Mouse (Mus musculus) activated CD4-positive, CD25-positive, alpha-beta regulatory T cell, adult 4 months (primary cell): ENCODE measurements around the gene Msi2. TPM values are rescaled to one million over a fixed set of nuclear protein-coding genes. Genes with fewer than 3 reads are reported as not detected.
A peak's percentile ranks its signal among the peaks of the same experiment; 100 is the strongest.

ENCODE experiments used
- ATAC-seq: one replicate; pipeline ENCODE4 v1.8.0; 2017
- polyA plus RNA-seq, 2 experiments: library from polyadenylated mRNA; unstranded; fragments of 100-300 nt; shearing (Covaris generic); gene quantifications; one replicate each; pipeline ENCODE4 v1.2.1; 2017

Gene Msi2
- polyA plus RNA-seq, 2 experiments from 2014 or later, result 21.6 to 25.6 TPM

- ATAC-seq, result no peak
Measured at GRCm38 (mm10) chr11:88612141-88612540, 106.2 kb downstream of the Msi2 start.

DNA sequence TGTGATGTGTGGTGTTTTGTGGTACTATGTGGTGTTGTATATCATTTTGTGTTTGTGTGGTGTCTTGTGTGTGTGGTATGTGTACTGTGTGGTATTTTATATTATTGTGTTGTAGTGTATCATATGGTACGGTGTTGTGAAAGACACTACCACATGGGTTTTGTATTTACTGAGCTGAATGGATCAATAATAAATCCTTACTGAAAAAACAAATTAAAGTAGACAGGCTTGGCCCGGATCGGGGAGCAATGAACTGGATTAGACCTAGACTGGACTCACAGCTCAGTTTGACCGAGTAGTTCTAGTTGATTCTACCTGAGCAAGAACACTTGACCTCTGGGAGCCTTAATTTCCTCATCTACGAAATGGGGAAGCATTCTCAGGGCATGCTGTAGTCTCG, 107.5 kb downstream of the Msi2 start:
- no peak for ATAC-seq

DNA sequence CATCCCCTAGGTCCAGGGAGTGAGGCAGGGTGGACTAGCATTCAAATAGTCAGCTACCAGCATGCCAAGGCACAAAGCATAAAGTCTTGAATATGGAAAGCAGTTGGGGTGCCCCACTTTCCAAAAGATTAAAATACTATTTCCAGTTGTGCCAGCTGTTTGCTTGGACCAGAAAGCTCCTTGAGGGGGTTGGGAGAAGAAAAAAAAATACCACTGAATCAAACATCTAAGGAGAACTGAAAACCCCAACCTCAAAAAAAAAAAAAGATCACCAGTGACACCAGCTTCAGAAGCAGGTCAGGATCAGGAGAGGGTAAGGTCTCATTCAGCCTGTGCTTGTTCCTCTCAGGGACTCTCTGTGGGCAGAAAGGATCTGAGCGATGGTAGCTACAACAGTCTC, 108.2 kb downstream of the Msi2 start:
- no peak for ATAC-seq

DNA sequence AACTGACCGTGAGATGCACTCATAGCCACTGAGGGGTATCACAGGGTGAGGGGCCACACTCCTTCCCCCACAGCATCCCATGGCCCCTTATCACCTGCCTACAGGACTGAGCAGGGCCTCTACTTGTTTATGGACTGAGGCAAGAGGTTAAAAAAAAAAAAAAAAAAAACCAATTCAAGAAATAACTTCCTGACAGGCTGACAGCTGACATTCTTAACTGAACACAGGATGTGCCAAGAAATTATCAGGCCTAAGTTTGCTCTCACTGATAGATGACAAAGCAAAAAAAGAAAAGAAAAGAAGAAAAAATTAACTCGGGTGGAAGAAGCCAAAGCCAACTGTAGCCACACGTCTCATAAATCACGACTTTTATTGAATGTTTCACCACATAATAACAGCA, 109.7 kb downstream of the Msi2 start:
- ATAC-seq, result peak; percentile 32

- no peak for ATAC-seq
Measured at GRCm38 (mm10) chr11:88607725-88608383, 110.5 kb downstream of the Msi2 start.

GRCm38 (mm10) chr11:88605771-88606170, 112.5 kb downstream of the Msi2 start:
- no peak for ATAC-seq

- ATAC-seq, result no peak
Measured at GRCm38 (mm10) chr11:88605098-88605525, 113.2 kb downstream of the Msi2 start.

DNA sequence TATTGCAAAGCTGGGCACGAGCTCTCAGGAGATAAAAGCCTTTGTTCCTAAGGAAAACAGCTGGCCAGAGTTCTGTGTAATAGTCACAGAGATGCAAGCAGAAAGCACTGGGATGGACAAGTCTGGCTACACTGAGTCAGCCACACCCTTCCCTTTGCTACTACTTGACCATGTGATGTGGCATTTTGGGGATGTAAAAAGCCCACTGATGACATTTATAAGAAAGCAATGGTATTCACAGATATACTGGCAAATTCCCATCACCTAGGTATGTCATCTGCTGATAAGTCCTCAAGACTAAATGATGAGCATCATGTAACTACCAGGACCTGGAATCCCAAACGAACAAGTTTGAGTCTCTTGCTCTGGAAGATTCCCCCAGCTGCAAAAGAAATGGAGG, 113.7 kb downstream of the Msi2 start:
- no peak for ATAC-seq

GRCm38 (mm10) chr11:88603366-88603765, 114.9 kb downstream of the Msi2 start:
- ATAC-seq, result no peak

DNA sequence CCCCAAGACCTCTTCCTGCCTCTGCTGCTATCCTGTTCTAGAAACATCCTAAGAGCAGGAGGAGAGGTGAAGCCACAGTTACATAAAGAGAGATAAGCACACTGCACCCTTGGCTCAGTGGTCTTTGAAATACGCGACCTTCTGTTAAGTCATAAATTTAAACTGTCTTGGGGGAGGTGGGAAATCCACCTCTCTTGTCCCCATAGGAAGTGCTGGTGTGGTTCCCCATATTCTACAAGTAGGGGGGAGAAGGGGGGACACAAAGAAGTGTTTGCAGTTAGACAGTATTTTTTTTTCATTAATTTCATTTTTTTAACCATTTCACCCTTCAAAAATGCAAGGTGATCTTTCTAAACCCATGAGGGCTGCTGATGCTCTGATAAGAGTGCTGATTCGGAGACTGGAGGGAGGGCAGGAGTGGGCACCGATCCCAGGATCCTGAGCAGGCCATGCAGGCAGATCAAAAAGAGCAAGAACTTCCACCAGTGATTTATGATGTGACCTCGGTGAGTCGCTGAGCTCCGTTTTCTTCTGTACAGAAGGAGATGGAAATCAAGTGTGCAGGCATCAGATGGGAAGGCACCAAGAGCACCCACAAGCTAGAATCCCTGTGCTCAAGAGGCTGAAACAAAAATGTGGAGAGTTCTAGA, 115.7 kb downstream of the Msi2 start:
- no peak for ATAC-seq

DNA sequence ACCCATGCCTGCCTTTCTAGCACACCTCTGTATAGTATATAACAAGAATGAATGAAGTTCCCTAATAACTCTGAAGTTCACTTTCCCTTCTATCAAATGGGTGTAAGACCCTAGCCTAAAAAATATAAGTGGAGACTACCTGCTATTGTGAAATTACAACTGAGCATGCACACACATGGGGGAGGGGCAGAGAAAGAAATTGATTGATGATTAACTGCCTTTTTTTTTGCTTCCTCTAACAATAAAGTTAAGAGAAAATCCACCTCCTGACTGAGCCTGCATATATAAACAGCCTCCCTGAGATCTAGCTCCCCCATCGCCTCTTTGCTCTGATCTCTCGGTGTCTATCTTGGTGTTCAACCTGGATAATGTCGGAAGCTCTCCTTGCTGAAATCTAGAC, 118.1 kb downstream of the Msi2 start:
- ATAC-seq, result no peak

DNA sequence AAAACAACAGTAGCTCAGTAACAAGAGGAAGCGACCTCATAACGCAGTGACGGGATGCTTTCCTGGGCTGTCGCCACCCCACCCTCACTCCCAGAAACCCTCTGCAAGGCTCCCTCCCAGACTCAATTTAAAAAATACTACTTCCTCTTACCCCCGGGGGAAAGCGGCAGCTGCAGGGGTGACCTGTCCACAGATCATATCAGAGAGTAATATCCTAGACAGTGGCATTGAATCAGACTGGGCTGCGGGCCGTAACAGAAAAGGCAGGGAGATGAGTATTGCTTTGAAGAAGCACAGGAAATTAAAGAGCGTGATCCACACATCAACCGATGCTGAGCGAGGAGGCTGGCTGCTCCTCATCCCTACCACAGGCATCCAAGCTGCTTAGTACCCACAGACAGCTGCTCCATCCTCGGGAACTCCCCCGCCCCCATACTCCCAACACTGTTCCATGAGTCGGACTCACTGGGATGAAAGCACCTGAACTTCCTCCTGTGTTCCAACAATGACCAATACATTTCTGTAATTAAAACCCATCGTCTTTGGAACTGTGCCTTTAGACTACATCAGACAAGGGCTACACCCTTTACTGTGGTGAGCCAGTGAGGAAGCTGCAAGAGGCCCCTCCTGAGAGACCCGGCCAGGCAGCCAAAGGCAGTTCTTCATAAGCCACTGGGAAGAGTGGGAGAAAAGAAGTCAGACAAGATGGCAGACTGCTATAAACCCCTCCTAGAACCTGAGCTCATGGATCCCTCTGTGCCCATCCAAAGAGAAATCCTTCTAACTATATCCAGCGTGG, 118.8 kb downstream of the Msi2 start:
- ATAC-seq, result peak; percentile 40

GRCm38 (mm10) chr11:88598848-88599175, 119.5 kb downstream of the Msi2 start:
- peak; percentile 51 for ATAC-seq

DNA sequence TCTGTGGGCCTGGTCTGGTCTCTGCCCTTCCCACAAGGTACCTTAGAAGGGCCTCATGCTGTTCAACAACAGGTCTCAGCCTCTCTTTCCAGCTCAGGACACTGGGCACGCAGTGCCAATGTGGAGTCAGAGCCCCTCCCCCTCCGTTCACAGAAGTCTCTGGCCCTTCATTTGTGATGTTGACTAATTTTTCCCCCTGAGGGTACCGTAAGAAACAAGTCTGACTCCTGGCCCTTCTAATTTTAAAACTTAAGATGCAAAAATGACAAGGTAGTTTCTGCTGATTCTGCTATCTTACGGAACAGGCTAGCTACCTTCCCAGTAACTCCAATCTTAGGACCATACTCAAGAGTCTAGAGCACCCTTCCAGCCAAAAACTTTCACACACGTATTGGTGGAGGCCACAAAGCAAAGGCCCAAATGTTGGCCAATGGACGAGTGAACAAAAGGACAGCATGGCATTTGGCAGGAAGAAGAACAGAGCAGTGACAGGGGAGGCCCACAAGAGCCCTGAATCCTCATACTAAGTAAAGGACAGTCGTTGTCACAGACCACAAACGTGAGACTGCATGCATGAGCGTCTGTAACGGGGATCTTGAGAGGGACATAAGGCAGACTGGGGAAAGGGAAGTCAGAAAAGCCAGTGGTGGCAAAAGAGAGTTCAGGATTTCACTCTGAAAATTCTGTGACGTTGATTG, 120.0 kb downstream of the Msi2 start:
- ATAC-seq, result no peak

- peak; percentile 53 for ATAC-seq
Measured at GRCm38 (mm10) chr11:88595616-88596015, 122.7 kb downstream of the Msi2 start.

DNA sequence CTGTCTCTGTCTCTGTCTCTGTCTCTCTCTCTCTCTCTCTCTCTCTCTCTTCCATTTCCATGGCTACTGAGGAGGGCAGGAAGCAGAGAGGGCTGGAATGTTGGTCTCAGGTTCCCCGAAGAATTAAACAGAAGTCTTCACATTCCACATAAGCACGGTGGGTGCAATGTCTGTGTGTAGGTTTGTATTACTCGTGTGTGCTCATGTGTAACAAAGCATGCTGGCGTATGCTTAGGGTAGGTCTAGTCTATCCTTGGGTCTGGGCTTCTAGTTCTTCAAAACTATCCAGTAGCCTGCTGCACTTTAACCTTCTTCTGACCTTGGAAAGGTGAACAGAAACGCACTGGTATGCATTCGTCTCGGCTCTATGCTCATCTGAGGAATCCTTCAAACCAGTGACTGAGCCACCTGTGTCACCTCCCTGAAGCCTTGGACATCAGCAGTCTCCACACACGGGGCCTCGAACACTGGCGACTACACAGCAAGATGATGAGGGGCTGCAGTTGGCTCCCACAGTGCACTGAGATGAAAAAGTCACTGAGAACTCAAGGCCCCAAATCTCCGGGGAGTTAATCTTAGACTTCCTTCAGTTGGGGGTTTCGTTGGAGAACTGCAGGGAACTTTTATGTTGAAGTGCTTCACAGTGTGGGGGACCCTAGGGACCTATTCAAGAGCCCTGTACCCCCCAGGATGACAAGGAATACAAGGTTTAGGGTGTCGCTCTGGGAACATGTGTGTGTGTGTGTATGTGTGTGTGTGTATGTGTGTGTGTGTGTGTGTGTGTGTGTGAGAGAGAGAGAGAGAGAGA, 123.3 kb downstream of the Msi2 start:
- no peak for ATAC-seq

GRCm38 (mm10) chr11:88594010-88594409, 124.3 kb downstream of the Msi2 start:
- no peak for ATAC-seq

DNA sequence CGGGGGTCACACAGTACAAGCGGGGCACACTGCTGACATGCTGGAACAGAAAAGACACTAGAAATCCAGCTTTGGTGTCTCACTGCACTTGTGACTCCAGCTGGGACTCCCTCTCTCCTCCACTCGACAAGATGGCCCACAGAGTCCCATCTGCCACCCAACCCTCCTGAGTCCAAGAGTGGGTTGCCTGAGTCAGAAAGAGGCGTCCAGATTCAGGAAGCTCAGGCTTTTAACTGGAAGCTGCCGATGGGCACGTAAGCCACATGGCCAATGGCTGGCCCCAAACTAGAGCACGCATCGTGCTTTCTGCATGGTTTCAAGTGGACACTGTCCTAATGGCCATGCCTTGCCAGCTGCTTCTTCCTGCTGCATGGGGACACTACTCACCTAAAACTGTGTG, 126.2 kb downstream of the Msi2 start:
- no peak for ATAC-seq

GRCm38 (mm10) chr11:88590647-88591046, 127.7 kb downstream of the Msi2 start:
- ATAC-seq, result no peak

- no peak for ATAC-seq
Measured at GRCm38 (mm10) chr11:88589641-88590040, 128.7 kb downstream of the Msi2 start.

DNA sequence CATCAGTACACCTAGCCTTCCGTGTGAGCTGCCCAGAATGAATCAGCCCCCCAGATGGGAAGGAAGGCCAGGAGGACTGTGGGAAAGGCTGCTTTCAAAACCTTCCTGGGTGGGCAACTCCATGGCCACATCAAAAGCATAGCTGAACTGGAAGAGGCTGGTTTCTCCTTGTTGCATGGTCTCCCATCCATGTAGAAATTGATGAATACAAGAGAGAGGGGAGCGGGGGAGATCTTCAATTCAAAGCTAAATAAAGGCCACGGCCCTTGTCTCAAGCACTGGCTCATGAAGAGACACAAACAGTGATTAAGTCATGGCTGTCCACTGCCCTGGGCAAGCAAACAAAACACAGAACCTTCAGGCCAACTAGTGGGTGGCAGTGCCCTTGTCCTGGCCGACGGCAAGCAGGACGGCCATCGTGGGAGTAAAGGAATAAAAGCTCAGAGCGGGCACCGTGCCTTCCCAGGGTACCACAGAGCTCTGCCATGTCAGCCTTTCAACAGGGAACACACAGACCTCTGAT, 129.6 kb downstream of the Msi2 start:
- ATAC-seq, result no peak

DNA sequence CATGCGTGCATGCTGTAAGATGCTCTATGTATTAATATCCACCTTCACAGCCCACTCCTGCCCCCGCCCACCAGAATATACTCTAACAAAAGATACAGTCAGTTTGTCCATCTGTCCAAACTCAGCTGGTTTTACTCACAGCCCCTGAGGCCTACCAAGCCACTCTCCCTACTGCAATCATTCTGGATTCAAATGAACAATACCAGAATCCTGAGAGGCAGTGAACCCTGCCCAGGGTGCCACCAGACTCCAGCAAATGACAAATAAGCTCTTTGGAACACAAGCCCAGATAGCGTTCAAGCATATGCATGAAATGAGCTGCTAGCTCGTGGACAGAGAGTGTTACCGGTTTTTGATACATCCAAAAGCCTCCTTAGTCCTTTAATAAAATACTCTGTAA, 130.6 kb downstream of the Msi2 start:
- ATAC-seq, result no peak
